Comparison of ENCODE assay signal across 8 mouse cellular contexts in genomic region chr11:28734941-28735597, GRCm38 (mm10).
DNase-seq lines count a peak whose midpoint lies in the region; ATAC-seq and TF ChIP-seq lines count a peak whose summit lies in the region.

No protein-coding gene starts in this region.

- no peak for TF ChIP-seq CTCF in gastrocnemius, adult 2 months (IDR thresholded peaks at IDR 0.05)

- peaks cover 15% of the 10 kb centered on the region; the same call in 1 of the 2 replicates for H3K27me3 ChIP-seq in hindbrain, embryonic 14.5 days (ENCODE audit: control insufficient read depth, insufficient read depth, low read length)
- peaks cover 9% of the 10 kb centered on the region; the same call in 1 of the 2 replicates for H3K27me3 ChIP-seq in neural tube, embryonic 11.5 days (ENCODE audit: control insufficient read depth, insufficient read depth, low read length)

- H3K9ac ChIP-seq in hindbrain, embryonic 14.5 days, result peak overlapping the region; percentile 40
- no peak overlapping the region for H3K9ac ChIP-seq in neural tube, embryonic 11.5 days (ENCODE audit: low read length)

- no peaks in the 10 kb centered on the region for H3K36me3 ChIP-seq in hindbrain, embryonic 14.5 days (replicated peaks; ENCODE audit: control insufficient read depth, insufficient read depth)
- H3K36me3 ChIP-seq in neural tube, embryonic 11.5 days (ENCODE audit: control insufficient read depth, insufficient read depth, low read length), result no peaks in the 10 kb centered on the region

- intact Hi-C loops in gastrocnemius, adult 2 months (cut with DNase I), result no loop called here

- peak; percentile 22 for DNase-seq in gastrocnemius, adult 2 months
- DNase-seq in gastrocnemius, postnatal 10 days, result no peak
- peak; percentile 73 for DNase-seq in hindbrain, embryonic 14.5 days (ENCODE audit: low spot score)
- DNase-seq in layer of hippocampus, adult 9-10 months (ENCODE audit: low spot score), result peak; percentile 13
- DNase-seq in neural tube, embryonic 11.5 days (ENCODE audit: low spot score), result peak; percentile 72
- DNase-seq in c-Kit-positive CD71-positive TER-119-positive erythroid progenitor cells, embryonic 14.5 days (ENCODE audit: low spot score), result no peak

- no peaks in the 10 kb centered on the region for H3K9me3 ChIP-seq in hindbrain, embryonic 14.5 days (ENCODE audit: control insufficient read depth, low read length)
- no peaks in the 10 kb centered on the region for H3K9me3 ChIP-seq in neural tube, embryonic 11.5 days (ENCODE audit: control insufficient read depth, low read length)

- H3K4me3 ChIP-seq in gastrocnemius, adult 2 months, result no peak overlapping the region
- H3K4me3 ChIP-seq in hindbrain, embryonic 14.5 days (replicated peaks; ENCODE audit: low read length), result peak overlapping the region; percentile 14
- no peak overlapping the region for H3K4me3 ChIP-seq in neural tube, embryonic 11.5 days (ENCODE audit: low read depth, low read length)

- WGBS in hindbrain, embryonic 14.5 days, result under 1% methylated on average over 8 of the region's 8 CpGs
- WGBS in neural tube, embryonic 11.5 days, result under 1% methylated on average over 8 of the region's 8 CpGs

- H3K4me2 ChIP-seq in hindbrain, embryonic 14.5 days (replicated peaks), result peak overlapping the region; percentile 47
- peak overlapping the region; percentile 14; the same call in 1 of the 2 replicates for H3K4me2 ChIP-seq in neural tube, embryonic 11.5 days (ENCODE audit: low read depth)

- peaks cover 13% of the 10 kb centered on the region for H3K4me1 ChIP-seq in hindbrain, embryonic 14.5 days (replicated peaks; ENCODE audit: control insufficient read depth, insufficient read depth, low read length)
- H3K4me1 ChIP-seq in neural tube, embryonic 11.5 days (ENCODE audit: control insufficient read depth, insufficient read depth, low read length), result 0 out of 2 replicates have a peak, but pooled peaks cover 3% of the 10 kb centered on the region

- peak; percentile 73 for ATAC-seq in frontal cortex, adult (ENCODE audit: low TSS enrichment)
- ATAC-seq in hindbrain, embryonic 14.5 days (ENCODE audit: low FRiP score), result peak; percentile 95
- peak; percentile 93 for ATAC-seq in neural tube, embryonic 11.5 days (ENCODE audit: insufficient read depth, low FRiP score, low TSS enrichment)
- no peak for ATAC-seq in granulocyte monocyte progenitor cell, adult 5-6 weeks (replicated peaks; ENCODE audit: poor library complexity, severe bottlenecking)

- H3K27ac ChIP-seq in gastrocnemius, adult 2 months, result no peak overlapping the region
- peak overlapping the region; percentile 80 for H3K27ac ChIP-seq in hindbrain, embryonic 14.5 days
- peak overlapping the region; percentile 72 for H3K27ac ChIP-seq in neural tube, embryonic 11.5 days (ENCODE audit: low read depth, low read length)

Comparison
In these comparisons a context has a peak if more than half of its experiments do, and no peak if none do; other contexts are left out.
1. DNase-seq: peak in gastrocnemius, adult 2 months (single experiment), hindbrain, embryonic 14.5 days (single experiment), layer of hippocampus, adult 9-10 months (single experiment) and neural tube, embryonic 11.5 days (single experiment); none in gastrocnemius, postnatal 10 days (single experiment) and c-Kit-positive CD71-positive TER-119-positive erythroid progenitor cells, embryonic 14.5 days (single experiment).